Mouse (Mus musculus): ENCODE data around the gene Hist1h2ac. TPM values are rescaled to one million over a fixed set of nuclear protein-coding genes. Genes with fewer than 3 reads are reported as not detected.
"Not testable (repeated sequence)": the region's sequence is repeated elsewhere in the genome, so short reads cannot be mapped to it uniquely, and the experiment has no call there.

Gene Hist1h2ac
- polyA plus RNA-seq (2015; fragmentation: Nextera tagmentation; extraction: Ambion mirVana): 1.3 and 1.6 TPM in 2 replicates

DNA sequence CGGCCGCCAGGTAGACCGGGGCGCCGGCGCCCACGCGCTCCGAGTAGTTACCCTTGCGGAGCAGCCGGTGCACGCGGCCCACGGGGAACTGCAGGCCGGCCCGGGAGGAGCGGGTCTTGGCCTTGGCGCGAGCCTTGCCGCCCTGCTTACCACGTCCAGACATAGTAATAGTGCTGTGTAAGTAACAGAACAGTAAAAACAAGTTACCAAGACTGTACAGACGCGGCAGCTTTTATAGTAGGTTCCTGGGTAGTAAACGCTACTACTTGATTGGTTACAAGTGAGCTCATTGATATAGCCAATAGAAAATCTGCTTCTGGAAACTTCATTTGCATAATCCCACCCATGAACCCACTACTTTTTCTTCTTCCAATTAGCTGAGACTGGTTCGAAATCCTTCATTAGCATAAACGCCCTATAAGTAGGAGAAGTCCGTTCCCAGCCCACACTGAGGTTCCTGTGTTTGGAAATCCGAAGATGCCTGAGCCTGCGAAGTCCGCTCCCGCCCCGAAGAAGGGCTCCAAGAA is at the start of gene Hist1h2ac, which contains the start of gene Hist1h2bc:
Hist1h2ac (minus strand) TSS at position 194 of the 527 bp plus-strand sequence.
Hist1h2bc (plus strand) TSS at position 445 of the 527 bp plus-strand sequence.
- Histone ChIP-seq H3K4me2 (replicated peaks; ENCODE audit: low read depth, low read length) (peak within 1 kb of the TSS; percentile 79), H3K4me3 (ENCODE audit: low read length) (peak within 1 kb of the TSS; percentile 59), H3K9me3 (ENCODE audit: low read length) (no peaks in the 10 kb centered on the region), H3K9ac (replicated peaks; ENCODE audit: low read length) (peak within 1 kb of the TSS; percentile 77), H3K27ac (ENCODE audit: low read length) (peak within 1 kb of the TSS; percentile 99), H3K4me1 (ENCODE audit: insufficient read depth, low read length) (peaks cover 23% of the 10 kb centered on the region), H3K36me3 (ENCODE audit: insufficient read depth, low read length) (no peaks in the 10 kb centered on the region), H3K27me3 (ENCODE audit: insufficient read depth, low read length) (no peaks in the 10 kb centered on the region)
- ATAC-seq (ENCODE audit: low FRiP score, low TSS enrichment): peak; percentile 99
- WGBS: under 1% methylated on average over 32 of the region's 32 CpGs

- H3K27me3 ChIP-seq (ENCODE audit: insufficient read depth, low read length): no peaks in the 10 kb centered on the region
- no peak overlapping the region for H3K4me2 ChIP-seq (replicated peaks; ENCODE audit: low read depth, low read length)
- H3K9me3 ChIP-seq (ENCODE audit: low read length): no peaks in the 10 kb centered on the region
- no peak overlapping the region for H3K27ac ChIP-seq (ENCODE audit: low read length)
- H3K9ac ChIP-seq (replicated peaks; ENCODE audit: low read length): no peak overlapping the region
- H3K4me3 ChIP-seq (ENCODE audit: low read length): no peak overlapping the region
- 24% methylated on average over 8 of the region's 8 CpGs for WGBS
- no peaks in the 10 kb centered on the region for H3K36me3 ChIP-seq (ENCODE audit: insufficient read depth, low read length)
- no peak for ATAC-seq (ENCODE audit: low FRiP score, low TSS enrichment)
- H3K4me1 ChIP-seq (ENCODE audit: insufficient read depth, low read length): peaks cover 3% of the 10 kb centered on the region; the same call in 1 of the 2 replicates
Measured at GRCm38 (mm10) chr13:23732156-23732804, 48.5 kb upstream of the Hist1h2ac start.

GRCm38 (mm10) chr13:23730479-23730878 is 46.7 kb upstream of the Hist1h2ac start:
- H3K9me3 ChIP-seq (ENCODE audit: low read length): no peaks in the 10 kb centered on the region
- ATAC-seq (ENCODE audit: low FRiP score, low TSS enrichment): peak; percentile 81
- 20% methylated on average over 8 of the region's 8 CpGs for WGBS

DNA sequence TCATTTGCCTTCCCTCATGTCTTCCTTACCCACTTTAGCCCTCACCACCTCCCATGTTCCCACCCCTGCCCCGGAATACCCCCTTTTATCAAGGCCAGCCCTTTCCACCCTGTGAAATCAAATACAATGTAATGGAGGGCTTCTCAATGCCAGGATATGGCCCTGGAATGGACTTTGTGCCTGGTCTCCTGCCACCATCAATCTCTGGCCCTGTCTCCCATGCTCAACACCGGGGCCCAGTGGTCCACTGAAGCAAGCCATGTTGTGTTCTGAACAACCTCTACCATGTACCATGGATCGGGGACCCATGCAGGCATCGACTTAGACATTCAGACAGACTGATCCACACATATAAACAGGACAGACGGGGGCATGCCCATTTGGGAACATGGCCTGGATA is 46.0 kb upstream of the Hist1h2ac start:
- Histone ChIP-seq H3K4me1 (ENCODE audit: insufficient read depth, low read length) (peaks cover 3% of the 10 kb centered on the region; the same call in 1 of the 2 replicates), H3K9me3 (ENCODE audit: low read length) (no peaks in the 10 kb centered on the region), H3K4me3 (ENCODE audit: low read length) (no peak overlapping the region), H3K27ac (ENCODE audit: low read length) (no peak overlapping the region), H3K4me2 (replicated peaks; ENCODE audit: low read depth, low read length) (no peak overlapping the region), H3K9ac (replicated peaks; ENCODE audit: low read length) (no peak overlapping the region), H3K27me3 (ENCODE audit: insufficient read depth, low read length) (no peaks in the 10 kb centered on the region), H3K36me3 (ENCODE audit: insufficient read depth, low read length) (no peaks in the 10 kb centered on the region)
- 93% methylated on average over 5 of the region's 5 CpGs for WGBS
- ATAC-seq (ENCODE audit: low FRiP score, low TSS enrichment): no peak

More at GRCm38 (mm10) chr13:23730479-23730878, 46.7 kb upstream of the Hist1h2ac start:
- H3K9ac ChIP-seq (replicated peaks; ENCODE audit: low read length): no peak overlapping the region
- H3K4me3 ChIP-seq (ENCODE audit: low read length): no peak overlapping the region
- no peaks in the 10 kb centered on the region for H3K36me3 ChIP-seq (ENCODE audit: insufficient read depth, low read length)
- H3K27me3 ChIP-seq (ENCODE audit: insufficient read depth, low read length): no peaks in the 10 kb centered on the region
- 0 out of 2 replicates have a peak overlapping the region, but pooled peaks have one; percentile 32 for H3K27ac ChIP-seq (ENCODE audit: low read length)
- peaks cover 3% of the 10 kb centered on the region; the same call in 1 of the 2 replicates for H3K4me1 ChIP-seq (ENCODE audit: insufficient read depth, low read length)
- peak overlapping the region; percentile 6; the same call in 1 of the 2 replicates for H3K4me2 ChIP-seq (replicated peaks; ENCODE audit: low read depth, low read length)

DNA sequence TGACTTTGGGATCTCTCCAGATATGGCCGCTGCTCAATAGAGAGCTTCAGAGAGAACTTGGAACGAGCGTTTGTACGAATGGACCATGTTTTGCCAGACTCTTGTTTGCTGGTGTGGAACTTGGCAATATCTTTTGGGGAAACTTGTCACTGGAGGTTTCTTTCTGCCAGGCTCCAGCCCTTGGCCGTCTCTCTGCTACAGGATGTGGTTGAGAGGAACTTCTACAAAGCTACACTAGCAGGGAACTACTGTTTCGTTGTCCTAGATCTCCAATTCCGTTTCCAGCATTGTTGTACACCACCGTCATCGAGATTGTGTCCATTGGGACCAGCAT is 45.4 kb upstream of the Hist1h2ac start:
- no peak overlapping the region for H3K4me3 ChIP-seq (ENCODE audit: low read length)
- H3K9ac ChIP-seq (replicated peaks; ENCODE audit: low read length): no peak overlapping the region
- ATAC-seq (ENCODE audit: low FRiP score, low TSS enrichment): no peak
- no peaks in the 10 kb centered on the region for H3K9me3 ChIP-seq (ENCODE audit: low read length)
- WGBS: 94% methylated on average over 9 of the region's 9 CpGs
- peaks cover 3% of the 10 kb centered on the region; the same call in 1 of the 2 replicates for H3K4me1 ChIP-seq (ENCODE audit: insufficient read depth, low read length)
- no peaks in the 10 kb centered on the region for H3K36me3 ChIP-seq (ENCODE audit: insufficient read depth, low read length)
- H3K27ac ChIP-seq (ENCODE audit: low read length): no peak overlapping the region
- no peaks in the 10 kb centered on the region for H3K27me3 ChIP-seq (ENCODE audit: insufficient read depth, low read length)
- H3K4me2 ChIP-seq (replicated peaks; ENCODE audit: low read depth, low read length): no peak overlapping the region

- Histone ChIP-seq H3K4me1 (ENCODE audit: insufficient read depth, low read length) (peaks cover 3% of the 10 kb centered on the region; the same call in 1 of the 2 replicates), H3K36me3 (ENCODE audit: insufficient read depth, low read length) (no peaks in the 10 kb centered on the region), H3K4me3 (ENCODE audit: low read length) (no peak overlapping the region), H3K27ac (ENCODE audit: low read length) (no peak overlapping the region), H3K27me3 (ENCODE audit: insufficient read depth, low read length) (no peaks in the 10 kb centered on the region), H3K9me3 (ENCODE audit: low read length) (no peaks in the 10 kb centered on the region), H3K9ac (replicated peaks; ENCODE audit: low read length) (no peak overlapping the region), H3K4me2 (replicated peaks; ENCODE audit: low read depth, low read length) (no peak overlapping the region)
- ATAC-seq (ENCODE audit: low FRiP score, low TSS enrichment): no peak
- 92% methylated on average over 18 of the region's 18 CpGs for WGBS
Measured at GRCm38 (mm10) chr13:23728472-23729191, 44.9 kb upstream of the Hist1h2ac start.

GRCm38 (mm10) chr13:23725213-23725612 is 41.5 kb upstream of the Hist1h2ac start:
- H3K9me3 ChIP-seq (ENCODE audit: low read length): no peaks in the 10 kb centered on the region
- no peak overlapping the region for H3K4me2 ChIP-seq (replicated peaks; ENCODE audit: low read depth, low read length)
- WGBS: no CpG with 5 or more reads among the region's 1 CpGs
- no peak overlapping the region for H3K9ac ChIP-seq (replicated peaks; ENCODE audit: low read length)
- H3K27me3 ChIP-seq (ENCODE audit: insufficient read depth, low read length): no peaks in the 10 kb centered on the region
- H3K4me1 ChIP-seq (ENCODE audit: insufficient read depth, low read length): no peaks in the 10 kb centered on the region
- no peaks in the 10 kb centered on the region for H3K36me3 ChIP-seq (ENCODE audit: insufficient read depth, low read length)
- H3K4me3 ChIP-seq (ENCODE audit: low read length): no peak overlapping the region
- no peak for ATAC-seq (ENCODE audit: low FRiP score, low TSS enrichment)
- no peak overlapping the region for H3K27ac ChIP-seq (ENCODE audit: low read length)

DNA sequence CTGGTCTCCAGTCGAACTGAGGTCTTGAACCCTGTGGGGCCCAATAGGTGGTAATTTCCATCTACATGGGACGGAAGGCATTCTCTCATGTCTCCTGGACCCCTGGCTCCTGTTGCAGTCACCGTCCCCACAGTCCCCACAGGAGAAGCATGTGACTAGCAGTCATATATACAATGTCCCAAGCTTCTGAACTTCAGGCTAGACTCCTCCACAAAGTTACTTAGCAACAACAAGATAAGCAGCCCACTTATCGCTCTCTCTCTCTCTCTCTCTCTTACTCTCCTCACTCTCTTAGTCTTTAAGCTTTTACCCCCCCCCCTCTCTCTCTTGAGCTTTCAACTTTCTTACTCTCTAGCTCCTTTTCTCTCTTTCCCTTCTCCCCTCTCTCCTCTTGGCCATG is 40.5 kb upstream of the Hist1h2ac start:
- Histone ChIP-seq H3K27ac (ENCODE audit: low read length) (no peak overlapping the region), H3K9me3 (ENCODE audit: low read length) (no peaks in the 10 kb centered on the region), H3K27me3 (ENCODE audit: insufficient read depth, low read length) (no peaks in the 10 kb centered on the region), H3K4me2 (replicated peaks; ENCODE audit: low read depth, low read length) (no peak overlapping the region), H3K4me1 (ENCODE audit: insufficient read depth, low read length) (no peaks in the 10 kb centered on the region), H3K36me3 (ENCODE audit: insufficient read depth, low read length) (no peaks in the 10 kb centered on the region), H3K4me3 (ENCODE audit: low read length) (no peak overlapping the region), H3K9ac (replicated peaks; ENCODE audit: low read length) (no peak overlapping the region)
- WGBS: 81% methylated on average over 4 of the region's 4 CpGs
- no peak for ATAC-seq (ENCODE audit: low FRiP score, low TSS enrichment)

GRCm38 (mm10) chr13:23717593-23718245 is 34.0 kb upstream of the Hist1h2ac start:
- not testable (repeated sequence) for H3K27me3 ChIP-seq (ENCODE audit: insufficient read depth, low read length); H3K4me1 ChIP-seq (ENCODE audit: insufficient read depth, low read length); H3K27ac ChIP-seq (ENCODE audit: low read length); H3K36me3 ChIP-seq (ENCODE audit: insufficient read depth, low read length); ATAC-seq (ENCODE audit: low FRiP score, low TSS enrichment); H3K4me3 ChIP-seq (ENCODE audit: low read length); H3K9ac ChIP-seq (replicated peaks; ENCODE audit: low read length); H3K9me3 ChIP-seq (ENCODE audit: low read length); H3K4me2 ChIP-seq (replicated peaks; ENCODE audit: low read depth, low read length)
- WGBS: 28% methylated on average over 2 of the region's 2 CpGs
